Mouse (Mus musculus) erythroblast, embryonic 14.5 days (primary cell): ENCODE data around the gene Bhmt. TPM values are rescaled to one million over a fixed set of nuclear protein-coding genes. Genes with fewer than 3 reads are reported as not detected.

Experiments used
- H3K27me3 ChIP-seq: 2 replicates; pipeline ENCODE4 v1.6.1; 2012; ENCODE audit warnings: inconsistent platforms; ENCODE audit not compliant: control insufficient read depth
- H3K36me3 ChIP-seq: 2 replicates; pipeline ENCODE4 v1.6.1; 2012; ENCODE audit warnings: mild to moderate bottlenecking, inconsistent platforms; ENCODE audit not compliant: control insufficient read depth
- H3K4me1 ChIP-seq: 2 replicates; pipeline ENCODE4 v1.6.1; 2012; ENCODE audit warnings: inconsistent platforms; ENCODE audit not compliant: control insufficient read depth
- H3K4me3 ChIP-seq: replicated peaks from 2 replicates; pipeline ENCODE3; 2012; ENCODE audit warnings: moderate library complexity, mild to moderate bottlenecking, inconsistent platforms
- H3K9me3 ChIP-seq: 2 replicates; pipeline ENCODE4 v1.6.1; 2012; ENCODE audit warnings: low read length, inconsistent platforms, mixed read lengths; ENCODE audit not compliant: control insufficient read depth
- GATA1 ChIP-seq: IDR thresholded peaks from 2 replicates; pipeline ENCODE4 v1.6.1; 2012; ENCODE audit warnings: low read length, inconsistent platforms, mixed read lengths
- TAL1 ChIP-seq: IDR thresholded peaks from 3 replicates; pipeline ENCODE4 v1.6.1; 2012; ENCODE audit warnings: low read length, inconsistent platforms, mixed read lengths
- polyA plus RNA-seq: library from polyadenylated mRNA; stranded (reverse); fragments of >175 nt; gene quantifications from 2 replicates; pipeline ENCODE4 v1.2.3, GENCODE M21; 2012

Gene Bhmt
- polyA plus RNA-seq, 1 experiment: 0.01 TPM

DNA sequence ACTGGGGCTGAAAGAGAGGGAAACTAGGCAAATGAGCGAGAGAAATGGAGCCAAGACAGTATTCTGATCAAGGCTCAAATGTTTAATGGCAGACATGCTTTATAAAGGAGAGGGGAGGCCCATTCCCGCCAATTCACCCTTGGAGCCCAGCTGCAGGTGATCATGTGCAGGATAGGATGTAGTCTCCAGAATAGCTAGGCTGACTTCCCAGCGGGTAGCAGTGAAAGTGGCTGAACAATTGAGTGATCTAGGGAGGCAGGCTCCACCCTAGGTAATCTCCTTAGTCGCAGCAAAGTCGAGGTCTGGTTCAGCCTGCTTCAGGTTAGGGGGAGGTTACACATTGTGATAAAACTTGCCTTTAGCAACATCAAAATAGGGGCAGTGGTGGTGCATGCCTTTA lies 57.3 kb downstream of the Bhmt start:
- Histone ChIP-seq H3K9me3 (peaks cover 5% of the 10 kb centered on the region), H3K4me1 (no peaks in the 10 kb centered on the region), H3K4me3 (no peak overlapping the region), H3K36me3 (no peaks in the 10 kb centered on the region), H3K27me3 (no peaks in the 10 kb centered on the region)
- no peak for TF ChIP-seq GATA1
- no peak for TF ChIP-seq TAL1

DNA sequence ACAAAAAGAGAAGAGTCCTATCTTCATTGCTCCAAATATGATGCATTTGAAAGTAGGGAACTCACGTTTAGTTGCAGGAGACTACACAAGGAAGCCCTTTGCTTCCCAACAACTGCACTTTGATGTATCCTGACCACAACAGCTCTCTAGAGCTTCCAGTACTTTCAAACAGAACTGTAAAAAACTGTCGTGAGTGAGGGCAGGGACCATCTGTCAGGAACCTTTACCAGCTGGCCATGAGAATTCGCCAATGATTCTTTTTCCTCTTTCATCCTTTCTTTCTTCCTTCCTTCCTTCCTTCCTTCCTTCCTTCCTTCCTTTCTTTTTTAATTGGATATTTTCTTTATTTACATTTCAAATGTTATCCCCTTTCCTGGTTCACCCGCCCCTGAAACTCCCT lies 68.1 kb downstream of the Bhmt start:
- no peaks in the 10 kb centered on the region for H3K4me1 ChIP-seq
- TF ChIP-seq TAL1: no peak
- TF ChIP-seq GATA1: no peak
- no peak overlapping the region for H3K4me3 ChIP-seq
- H3K27me3 ChIP-seq: no peaks in the 10 kb centered on the region
- no peaks in the 10 kb centered on the region for H3K9me3 ChIP-seq
- H3K36me3 ChIP-seq: no peaks in the 10 kb centered on the region

Other genes with a start within 250 kb of the Bhmt start
- gene Jmy, start 138.2 kb downstream of the Bhmt start, polyA plus RNA-seq: 0.64 and 0.94 TPM in 2 replicates
- 0.02 TPM in 1 of 2 replicates, not detected in the other for gene Bhmt2, start 36.3 kb upstream of the Bhmt start, polyA plus RNA-seq
- gene Dmgdh, start 36.5 kb upstream of the Bhmt start, polyA plus RNA-seq: 0.04 TPM in 1 of 2 replicates, not detected in the other
- 0.05 and 0.06 TPM in 2 replicates for gene Arsb, start 133.7 kb upstream of the Bhmt start, polyA plus RNA-seq